Mouse (Mus musculus) embryonic fibroblast, embryonic 13.5 days (primary cell): ENCODE measurements around the gene 6330409D20Rik. TPM values are rescaled to one million over a fixed set of nuclear protein-coding genes. Genes with fewer than 3 reads are reported as not detected.

ENCODE experiments used
- H3K27ac ChIP-seq: 2 replicates; pipeline ENCODE4 v1.5.1; 2012; ENCODE audit warnings: low read length, control low read depth, inconsistent platforms; ENCODE audit not compliant: insufficient read depth
- H3K4me1 ChIP-seq: 2 replicates; pipeline ENCODE4 v1.6.1; 2011; ENCODE audit warnings: low read length; ENCODE audit not compliant: control insufficient read depth, insufficient read depth
- H3K4me3 ChIP-seq: 2 replicates; pipeline ENCODE4 v1.5.1; 2011; ENCODE audit warnings: mild to moderate bottlenecking, control low read depth, low read length; ENCODE audit not compliant: insufficient read depth
- CTCF ChIP-seq: IDR thresholded peaks from 2 replicates; pipeline ENCODE4 v1.5.1; 2011; ENCODE audit warnings: mild to moderate bottlenecking, control low read depth, low read length, moderate library complexity, borderline replicate concordance; ENCODE audit not compliant: insufficient read depth
- POLR2A ChIP-seq: IDR thresholded peaks from 2 replicates; pipeline ENCODE4 v1.6.1; 2011; ENCODE audit warnings: low read depth, mild to moderate bottlenecking, control low read depth, low read length, moderate library complexity
- polyA plus RNA-seq: library from polyadenylated mRNA; stranded (reverse); fragments of >200 nt; gene quantifications from 2 replicates; pipeline ENCODE4 v1.2.4, GENCODE M21; 2011; ENCODE audit warnings: low read depth; ENCODE audit not compliant: missing spikeins, insufficient read length

Gene 6330409D20Rik
- polyA plus RNA-seq, 1 experiment = not detected

GRCm38 (mm10) chr2:32757056-32757845 is 16.4 kb upstream of the 6330409D20Rik start, which contains the start of gene Tor2a:
Gene Tor2a, plus strand, starts transcription at chr2:32757234.
- no peaks in the 10 kb centered on the region for H3K4me1 ChIP-seq
- peak; percentile 86 for TF ChIP-seq CTCF
- peak; percentile 75 for TF ChIP-seq POLR2A
- peak within 1 kb of the TSS; percentile 62 for H3K4me3 ChIP-seq
- H3K27ac ChIP-seq = peak within 1 kb of the TSS; percentile 78

- Histone ChIP-seq H3K27ac (no peak overlapping the region), H3K4me3 (no peak overlapping the region), H3K4me1 (no peaks in the 10 kb centered on the region)
- TF ChIP-seq CTCF (no peak), POLR2A (no peak)
Observed at GRCm38 (mm10) chr2:32756674-32757055, 15.8 kb upstream of the 6330409D20Rik start.

DNA sequence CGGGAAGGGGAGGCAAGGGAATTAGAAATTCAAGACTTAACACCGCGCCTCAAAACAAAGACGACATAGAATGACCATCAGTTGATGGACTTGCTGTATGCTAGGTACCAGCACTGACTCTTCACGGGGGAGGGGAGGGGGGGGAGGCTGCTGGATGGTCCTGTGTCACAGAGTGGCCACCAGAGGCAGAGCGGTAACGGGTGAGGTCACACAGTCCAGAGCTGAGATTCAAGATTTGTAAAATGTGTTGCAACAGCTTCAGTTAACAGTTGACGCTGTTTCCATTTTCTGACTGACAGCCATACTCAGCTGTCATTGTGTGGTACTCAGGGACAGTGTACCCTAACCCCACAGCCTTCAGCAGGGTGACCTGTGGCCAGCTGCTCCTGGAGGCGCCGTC is 11.4 kb upstream of the 6330409D20Rik start:
- TF ChIP-seq POLR2A (no peak), CTCF (peak; percentile 12; the same call in 1 of the 2 replicates)
- Histone ChIP-seq H3K27ac (no peak overlapping the region), H3K4me1 (no peaks in the 10 kb centered on the region), H3K4me3 (no peak overlapping the region)

- TF ChIP-seq CTCF = no peak
- TF ChIP-seq POLR2A = no peak
- Histone ChIP-seq H3K4me1 (no peaks in the 10 kb centered on the region), H3K27ac (no peak overlapping the region), H3K4me3 (peak overlapping the region; percentile 10; the same call in 1 of the 2 replicates)
Observed at GRCm38 (mm10) chr2:32751665-32752033, 10.8 kb upstream of the 6330409D20Rik start.

DNA sequence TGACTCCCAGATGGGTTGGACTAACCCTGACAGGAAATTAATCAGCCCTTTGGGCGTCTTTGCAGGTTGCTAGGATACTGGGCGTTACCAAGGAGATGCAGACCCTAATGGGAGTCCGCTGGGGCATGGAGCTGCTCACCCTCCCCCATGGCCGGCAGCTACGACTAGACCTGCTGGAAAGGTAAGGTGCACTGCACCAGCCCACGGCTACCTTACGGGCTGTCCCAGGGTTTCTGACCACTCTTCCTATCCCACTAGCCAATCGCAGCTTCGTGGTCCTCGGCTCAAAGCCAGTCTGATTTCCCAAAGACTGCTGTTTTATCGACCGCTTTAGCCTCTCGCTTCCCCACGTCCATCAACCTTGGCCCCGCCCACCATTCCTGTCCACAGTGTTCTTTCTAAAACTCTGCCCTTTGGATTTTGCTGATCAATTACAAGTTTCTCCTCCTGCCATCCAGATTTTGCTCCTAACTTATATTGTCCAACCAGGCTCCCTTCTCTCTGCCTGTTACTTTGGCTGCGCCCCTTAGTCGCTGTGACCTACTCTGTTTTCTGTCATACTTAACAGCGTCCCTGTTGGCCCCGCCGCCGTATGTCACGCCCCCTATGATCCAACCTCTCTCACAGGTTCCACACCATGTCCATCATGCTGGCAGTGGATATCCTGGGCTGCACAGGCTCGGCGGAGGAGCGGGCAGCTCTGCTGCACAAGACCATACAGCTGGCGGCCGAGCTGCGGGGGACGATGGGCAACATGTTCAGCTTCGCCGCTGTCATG is 10.3 kb upstream of the 6330409D20Rik start:
- no peaks in the 10 kb centered on the region for H3K4me1 ChIP-seq
- TF ChIP-seq POLR2A = peak; percentile 61
- TF ChIP-seq CTCF = no peak
- H3K4me3 ChIP-seq = peak overlapping the region; percentile 10
- no peak overlapping the region for H3K27ac ChIP-seq

DNA sequence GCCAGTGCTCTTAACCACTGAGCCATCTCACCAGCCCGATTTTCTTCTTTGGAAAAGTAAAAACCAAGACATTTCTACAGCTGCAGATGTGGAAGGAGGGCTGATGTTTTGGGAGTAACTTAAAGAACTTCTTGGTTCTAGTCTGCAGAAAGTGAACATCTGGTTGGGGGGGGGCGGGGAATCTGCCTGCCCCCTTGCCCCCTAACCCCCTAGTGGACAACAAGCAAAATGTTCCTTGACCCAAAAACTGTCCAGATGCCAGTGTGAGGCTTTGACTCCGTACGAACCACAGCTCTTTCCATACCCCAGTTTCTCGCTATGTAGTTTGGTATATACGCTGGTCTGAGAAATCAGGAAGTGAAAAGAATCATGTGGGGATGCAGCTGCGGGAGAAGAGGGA is 9.4 kb upstream of the 6330409D20Rik start:
- TF ChIP-seq CTCF (no peak), POLR2A (no peak)
- Histone ChIP-seq H3K27ac (no peak overlapping the region), H3K4me1 (no peaks in the 10 kb centered on the region), H3K4me3 (no peak overlapping the region)

DNA sequence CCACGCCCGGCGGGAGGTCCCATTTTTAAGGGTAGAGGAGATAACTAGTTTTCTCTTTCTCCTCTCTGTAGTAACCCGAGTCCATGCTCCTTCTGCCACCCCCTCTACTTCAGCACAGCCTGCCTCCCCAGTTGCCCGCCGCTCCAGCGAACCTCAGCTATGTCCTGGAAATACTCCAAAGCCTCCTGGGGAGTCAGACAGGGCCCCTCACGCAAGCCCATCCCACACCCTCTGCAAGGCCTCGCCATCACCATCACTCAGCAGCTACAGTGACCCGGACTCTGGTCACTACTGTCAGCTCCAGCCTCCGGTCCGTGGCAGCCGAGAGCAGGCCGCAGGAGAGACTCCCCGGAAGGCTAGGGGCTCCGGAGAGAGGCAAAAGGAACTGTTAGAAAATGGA is 8.3 kb upstream of the 6330409D20Rik start:
- Histone ChIP-seq H3K4me3 (no peak overlapping the region), H3K27ac (no peak overlapping the region), H3K4me1 (no peaks in the 10 kb centered on the region)
- TF ChIP-seq CTCF (no peak), POLR2A (no peak)

DNA sequence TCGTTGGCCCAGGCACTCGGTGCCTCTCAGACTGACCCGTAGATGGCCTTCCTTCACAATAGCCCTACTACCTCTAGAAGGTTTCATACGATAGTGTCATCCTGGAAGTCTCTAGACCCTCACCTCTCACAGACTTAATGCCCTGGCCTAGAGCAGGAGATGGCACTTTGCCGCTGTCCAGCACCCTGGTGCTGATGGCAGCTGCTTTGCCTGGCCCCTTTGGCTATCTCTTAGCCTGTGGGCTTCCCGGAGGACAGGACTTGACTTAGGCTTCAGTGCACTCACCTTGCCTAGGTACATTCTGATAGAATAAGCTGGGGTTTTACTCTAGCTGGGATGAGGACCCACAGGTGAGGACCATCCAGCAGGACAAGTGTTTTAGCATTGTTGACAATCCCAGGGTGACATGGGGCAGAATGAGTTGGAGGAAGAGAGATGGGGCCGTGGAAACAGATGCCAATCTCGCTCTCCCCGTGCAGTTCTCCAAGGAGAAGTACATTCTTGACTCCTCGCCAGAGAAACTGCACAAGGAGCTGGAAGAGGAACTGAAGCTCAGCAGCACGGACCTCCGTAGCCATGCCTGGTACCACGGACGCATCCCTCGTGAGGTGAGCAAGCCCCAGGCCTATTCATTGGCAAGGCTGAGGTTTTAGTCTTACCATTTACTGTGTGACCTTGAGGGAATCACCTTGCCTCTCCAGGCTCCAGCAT is 3.6 kb upstream of the 6330409D20Rik start:
- TF ChIP-seq POLR2A (no peak), CTCF (no peak)
- H3K27ac ChIP-seq = no peak overlapping the region
- H3K4me1 ChIP-seq = no peaks in the 10 kb centered on the region
- no peak overlapping the region for H3K4me3 ChIP-seq

- no peak overlapping the region for H3K27ac ChIP-seq
- no peak for TF ChIP-seq CTCF
- no peak for TF ChIP-seq POLR2A
- H3K4me3 ChIP-seq = no peak overlapping the region
- H3K4me1 ChIP-seq = no peaks in the 10 kb centered on the region
Observed at GRCm38 (mm10) chr2:32742173-32742531, 1.3 kb upstream of the 6330409D20Rik start.

GRCm38 (mm10) chr2:32741273-32742172 is 707 bp upstream of the 6330409D20Rik start:
- Histone ChIP-seq H3K4me1 (no peaks in the 10 kb centered on the region), H3K27ac (no peak overlapping the region), H3K4me3 (peak overlapping the region; percentile 7)
- no peak for TF ChIP-seq CTCF
- TF ChIP-seq POLR2A = no peak
